Mouse (Mus musculus): ENCODE results near the gene Ybx3. TPM values are rescaled to one million over a fixed set of nuclear protein-coding genes. Genes with fewer than 3 reads are reported as not detected.

The Ybx3 gene
- total RNA-seq (2014; rRNA removed), result 16.8 and 18.4 TPM in 2 replicates
- polyA plus RNA-seq (2012; rRNA removed), result 18.3 and 23.9 TPM in 2 replicates

- H3K36me3 ChIP-seq (ENCODE audit: control insufficient read depth, insufficient read depth, low read length), result no peaks in the 10 kb centered on the region
- H3K9ac ChIP-seq (ENCODE audit: low read depth, low read length), result peak within 1 kb of the TSS; percentile 99
- TF ChIP-seq POLR2A (IDR thresholded peaks at IDR 0.05; ENCODE audit: extremely low read depth, insufficient read depth, low read length) (no peak), CTCF (IDR thresholded peaks at IDR 0.05; ENCODE audit: low read depth, low read length) (no peak)
- peaks cover 8% of the 10 kb centered on the region for H3K79me2 ChIP-seq (ENCODE audit: control insufficient read depth, insufficient read depth, low read length)
- H3K4me3 ChIP-seq (ENCODE audit: insufficient read depth, low read depth, low read length), result peak within 1 kb of the TSS; percentile 86
- no peaks in the 10 kb centered on the region for H3K27me3 ChIP-seq (ENCODE audit: control insufficient read depth, insufficient read depth, low read length)
- peaks cover 3% of the 10 kb centered on the region; the same call in 1 of the 2 replicates for H3K4me1 ChIP-seq (ENCODE audit: control insufficient read depth, insufficient read depth, low read length)
- H3K27ac ChIP-seq (replicated peaks; ENCODE audit: insufficient read depth, low read depth, low read length), result peak within 1 kb of the TSS; percentile 38; the same call in 1 of the 2 replicates
- peak; percentile 50 for DNase-seq (ENCODE audit: extremely low read depth, low read depth, low spot score)
- WGBS, result 2% methylated on average over 96 of the region's 107 CpGs
Observed at GRCm38 (mm10) chr6:131388040-131389021, at the start of gene Ybx3. Gene Ybx3 (minus strand): TSS chr6:131388476.

- Histone ChIP-seq H3K4me1 (ENCODE audit: control insufficient read depth, insufficient read depth, low read length) (no peaks in the 10 kb centered on the region), H3K27ac (replicated peaks; ENCODE audit: insufficient read depth, low read depth, low read length) (no peak overlapping the region), H3K9ac (ENCODE audit: low read depth, low read length) (no peak overlapping the region), H3K4me3 (ENCODE audit: insufficient read depth, low read depth, low read length) (no peak overlapping the region), H3K79me2 (ENCODE audit: control insufficient read depth, insufficient read depth, low read length) (no peaks in the 10 kb centered on the region), H3K36me3 (ENCODE audit: control insufficient read depth, insufficient read depth, low read length) (no peaks in the 10 kb centered on the region), H3K27me3 (ENCODE audit: control insufficient read depth, insufficient read depth, low read length) (peaks cover 7% of the 10 kb centered on the region; the same call in 1 of the 2 replicates)
- DNase-seq (ENCODE audit: extremely low read depth, low read depth, low spot score), result no peak
- no peak for TF ChIP-seq POLR2A (IDR thresholded peaks at IDR 0.05; ENCODE audit: extremely low read depth, insufficient read depth, low read length)
- no peak for TF ChIP-seq CTCF (IDR thresholded peaks at IDR 0.05; ENCODE audit: low read depth, low read length)
Observed at GRCm38 (mm10) chr6:131436626-131437025, 48.4 kb upstream of the Ybx3 start.

DNA sequence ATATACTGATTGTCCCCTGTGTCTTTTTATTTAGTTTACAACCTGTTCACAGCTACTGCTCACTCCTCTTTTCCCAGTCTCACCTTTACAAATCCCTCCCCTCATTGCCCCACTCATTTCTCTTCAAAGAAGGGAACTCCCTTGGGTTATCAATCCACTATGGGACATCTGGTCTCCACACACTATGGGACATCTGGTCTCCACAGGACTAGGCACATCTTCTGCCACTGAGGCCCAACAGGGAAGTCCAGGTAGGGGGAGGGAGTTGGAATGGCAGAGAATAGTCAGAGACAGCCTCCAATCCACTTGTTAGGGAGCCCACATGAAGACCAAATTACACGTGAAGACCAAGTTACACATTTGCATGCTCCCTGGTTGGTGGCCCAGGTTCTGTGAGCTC, 45.8 kb upstream of the Ybx3 start:
- H3K79me2 ChIP-seq (ENCODE audit: control insufficient read depth, insufficient read depth, low read length), result no peaks in the 10 kb centered on the region
- no peak overlapping the region for H3K9ac ChIP-seq (ENCODE audit: low read depth, low read length)
- no peak overlapping the region for H3K4me3 ChIP-seq (ENCODE audit: insufficient read depth, low read depth, low read length)
- 53% methylated on average over 1 of the region's 1 CpGs for WGBS
- H3K36me3 ChIP-seq (ENCODE audit: control insufficient read depth, insufficient read depth, low read length), result no peaks in the 10 kb centered on the region
- peaks cover 7% of the 10 kb centered on the region; the same call in 1 of the 2 replicates for H3K27me3 ChIP-seq (ENCODE audit: control insufficient read depth, insufficient read depth, low read length)
- no peak for DNase-seq (ENCODE audit: extremely low read depth, low read depth, low spot score)
- TF ChIP-seq CTCF (IDR thresholded peaks at IDR 0.05; ENCODE audit: low read depth, low read length) (no peak), POLR2A (IDR thresholded peaks at IDR 0.05; ENCODE audit: extremely low read depth, insufficient read depth, low read length) (no peak)
- H3K4me1 ChIP-seq (ENCODE audit: control insufficient read depth, insufficient read depth, low read length), result no peaks in the 10 kb centered on the region
- no peak overlapping the region for H3K27ac ChIP-seq (replicated peaks; ENCODE audit: insufficient read depth, low read depth, low read length)

DNA sequence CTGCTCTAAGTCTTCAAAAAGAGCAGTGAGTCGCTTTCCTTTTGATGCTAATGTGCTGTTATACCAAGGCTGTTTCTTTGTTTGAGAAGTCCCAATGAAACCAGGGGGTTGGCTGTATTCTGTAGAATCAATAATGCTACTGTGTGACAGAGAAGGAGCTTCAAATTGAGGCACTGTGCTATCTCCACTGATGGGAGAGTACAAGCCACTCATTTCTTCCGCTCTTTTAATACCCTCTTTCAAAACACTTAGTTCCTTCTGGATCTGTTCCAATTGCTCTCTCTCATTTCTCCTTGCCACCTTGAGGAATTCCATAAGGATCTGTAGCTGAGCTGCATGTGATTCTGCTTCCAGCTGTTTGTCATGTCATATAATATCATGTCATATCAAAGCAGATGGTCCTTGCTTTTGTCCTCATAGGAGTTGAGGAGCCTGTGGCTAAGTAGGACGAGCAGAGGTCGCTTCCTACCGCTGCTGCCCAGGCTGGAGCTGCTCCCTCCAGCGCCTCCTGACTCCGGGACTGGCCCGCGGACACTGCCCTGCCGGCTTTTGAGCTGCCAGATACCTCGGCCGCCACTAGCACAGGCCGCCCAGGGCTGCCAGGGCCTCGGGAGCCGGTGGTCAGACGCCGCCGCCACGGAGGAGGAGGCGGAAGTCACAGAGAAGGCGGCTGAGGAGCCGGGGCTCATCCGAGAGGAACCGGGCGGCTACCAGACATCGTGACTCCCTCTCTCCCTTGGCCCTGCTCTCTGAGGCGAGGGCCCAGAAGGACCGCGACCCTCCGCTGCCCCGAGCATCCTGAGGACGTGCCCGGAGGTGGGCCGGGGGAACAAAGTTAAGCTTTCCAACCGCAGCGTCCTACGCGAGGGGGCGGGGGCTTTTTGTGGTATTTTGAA, 45.1 kb upstream of the Ybx3 start:
- Histone ChIP-seq H3K36me3 (ENCODE audit: control insufficient read depth, insufficient read depth, low read length) (no peaks in the 10 kb centered on the region), H3K79me2 (ENCODE audit: control insufficient read depth, insufficient read depth, low read length) (no peaks in the 10 kb centered on the region), H3K27me3 (ENCODE audit: control insufficient read depth, insufficient read depth, low read length) (peaks cover 7% of the 10 kb centered on the region; the same call in 1 of the 2 replicates), H3K4me1 (ENCODE audit: control insufficient read depth, insufficient read depth, low read length) (no peaks in the 10 kb centered on the region), H3K27ac (replicated peaks; ENCODE audit: insufficient read depth, low read depth, low read length) (no peak overlapping the region), H3K9ac (ENCODE audit: low read depth, low read length) (peak overlapping the region; percentile 38; the same call in 1 of the 2 replicates), H3K4me3 (ENCODE audit: insufficient read depth, low read depth, low read length) (peak overlapping the region; percentile 44; the same call in 1 of the 2 replicates)
- no peak for DNase-seq (ENCODE audit: extremely low read depth, low read depth, low spot score)
- WGBS, result 11% methylated on average over 39 of the region's 39 CpGs
- no peak for TF ChIP-seq POLR2A (IDR thresholded peaks at IDR 0.05; ENCODE audit: extremely low read depth, insufficient read depth, low read length)
- no peak for TF ChIP-seq CTCF (IDR thresholded peaks at IDR 0.05; ENCODE audit: low read depth, low read length)

DNA sequence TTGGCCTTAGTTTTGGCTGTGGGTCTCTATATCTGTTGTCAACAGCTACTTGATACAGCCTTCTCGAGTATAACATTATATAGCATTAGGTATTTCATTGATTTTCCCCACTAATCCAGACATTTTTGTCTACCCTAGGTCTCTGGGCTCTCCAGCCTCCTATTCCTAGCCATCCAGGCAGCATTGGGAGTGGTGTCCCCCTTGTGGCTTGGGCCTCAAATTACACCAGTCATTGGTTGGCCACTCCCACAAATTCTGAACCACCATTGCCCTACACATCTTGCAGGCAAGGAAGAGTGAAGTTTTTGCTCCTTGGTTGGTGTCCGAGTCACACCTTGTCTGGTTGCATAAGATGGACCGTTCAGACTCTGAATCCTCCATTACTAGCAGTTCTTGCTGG, 33.3 kb upstream of the Ybx3 start:
- peak; percentile 28 for DNase-seq (ENCODE audit: extremely low read depth, low read depth, low spot score)
- Histone ChIP-seq H3K27ac (replicated peaks; ENCODE audit: insufficient read depth, low read depth, low read length) (no peak overlapping the region), H3K27me3 (ENCODE audit: control insufficient read depth, insufficient read depth, low read length) (peaks cover 4% of the 10 kb centered on the region; the same call in 1 of the 2 replicates), H3K9ac (ENCODE audit: low read depth, low read length) (no peak overlapping the region), H3K36me3 (ENCODE audit: control insufficient read depth, insufficient read depth, low read length) (no peaks in the 10 kb centered on the region), H3K4me1 (ENCODE audit: control insufficient read depth, insufficient read depth, low read length) (peaks cover 2% of the 10 kb centered on the region), H3K4me3 (ENCODE audit: insufficient read depth, low read depth, low read length) (no peak overlapping the region), H3K79me2 (ENCODE audit: control insufficient read depth, insufficient read depth, low read length) (no peaks in the 10 kb centered on the region)
- peak; percentile 81 for TF ChIP-seq CTCF (IDR thresholded peaks at IDR 0.05; ENCODE audit: low read depth, low read length)
- no peak for TF ChIP-seq POLR2A (IDR thresholded peaks at IDR 0.05; ENCODE audit: extremely low read depth, insufficient read depth, low read length)
- WGBS, result 66% methylated on average over 3 of the region's 3 CpGs

All from liver, adult 2 months (tissue).